Mouse (Mus musculus) small intestine, adult 2 months (tissue): ENCODE data around the gene Alms1. TPM values are rescaled to one million over a fixed set of nuclear protein-coding genes. Genes with fewer than 3 reads are reported as not detected.

Source experiments
- H3K27ac ChIP-seq: fragments of 200-500 bp; 2 replicates; pipeline ENCODE4 v1.5.1; 2012; ENCODE audit warnings: low read depth, low read length, control low read depth, inconsistent platforms; ENCODE audit not compliant: insufficient read depth
- H3K27me3 ChIP-seq: fragments of 200-500 bp; 2 replicates; pipeline ENCODE4 v1.6.1; 2012; ENCODE audit warnings: mild to moderate bottlenecking, moderate library complexity, low read length, inconsistent platforms; ENCODE audit not compliant: control insufficient read depth, insufficient read depth
- H3K36me3 ChIP-seq: fragments of 200-500 bp; 2 replicates; pipeline ENCODE4 v1.6.1; 2012; ENCODE audit warnings: mild to moderate bottlenecking, low read length, control low read depth, inconsistent platforms; ENCODE audit not compliant: control insufficient read depth, insufficient read depth
- H3K4me1 ChIP-seq: fragments of 200-500 bp; 2 replicates; pipeline ENCODE4 v1.6.1; 2012; ENCODE audit warnings: low read length, inconsistent platforms, mixed read lengths; ENCODE audit not compliant: control insufficient read depth, insufficient read depth, insufficient read length
- H3K4me3 ChIP-seq: fragments of 200-500 bp; 2 replicates; pipeline ENCODE4 v1.5.1; 2012; ENCODE audit warnings: low read depth, mild to moderate bottlenecking, control low read depth, inconsistent platforms, low read length, moderate library complexity
- CTCF ChIP-seq: fragments of 200-500 bp; IDR thresholded peaks from 2 replicates; pipeline ENCODE4 v1.5.1; 2012; ENCODE audit warnings: low read depth, mild to moderate bottlenecking, control low read depth, inconsistent platforms, low read length, moderate library complexity, mixed read lengths; ENCODE audit not compliant: insufficient replicate concordance, insufficient read length; ENCODE audit errors: extremely low read depth
- POLR2A ChIP-seq: fragments of 200-500 bp; IDR thresholded peaks from 2 replicates; pipeline ENCODE4 v1.6.1; 2012; ENCODE audit warnings: low read depth, mild to moderate bottlenecking, control low read depth, inconsistent platforms, low read length, moderate library complexity
- WGBS: fragments of 180-500 bp; shearing (Covaris S2); methylation state at CpG from one replicate; pipeline ENCODE4 v1.1.7; 2018; 5-methylcytosine and 5-hydroxymethylcytosine counted together
- polyA plus RNA-seq: library from polyadenylated mRNA; depleted of rRNA; stranded (reverse); fragments of >200 nt; gene quantifications from 2 replicates; pipeline ENCODE4 v1.2.3, GENCODE M21; 2012

Alms1 gene
- polyA plus RNA-seq, 1 experiment, result 0.22 TPM

DNA sequence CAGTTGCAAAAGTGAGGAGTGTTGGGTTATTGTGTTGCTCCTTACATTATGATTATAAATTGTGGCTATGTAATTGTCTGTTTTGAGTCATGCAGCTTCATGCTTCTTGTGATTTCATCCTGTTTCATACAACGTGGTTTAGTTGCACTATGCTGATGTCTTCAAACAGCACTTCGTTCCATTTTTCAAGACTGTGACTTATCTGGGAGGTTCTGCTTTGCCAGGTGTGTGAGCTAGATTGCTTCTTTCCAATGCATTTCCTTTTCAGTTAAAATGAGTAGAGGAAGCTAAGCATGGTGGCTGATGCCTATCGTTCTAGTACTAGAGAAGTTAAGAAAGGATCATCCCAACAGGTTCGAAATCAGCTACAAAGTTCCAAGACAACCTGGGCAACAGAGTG lies 2.7 kb upstream of the Alms1 start:
- Histone ChIP-seq H3K27ac (no peak overlapping the region), H3K4me3 (no peak overlapping the region), H3K36me3 (no peaks in the 10 kb centered on the region), H3K4me1 (no peaks in the 10 kb centered on the region), H3K27me3 (no peaks in the 10 kb centered on the region)
- WGBS, result 84% methylated on average over 4 of the region's 4 CpGs
- TF ChIP-seq CTCF, result no peak
- TF ChIP-seq POLR2A, result no peak

DNA sequence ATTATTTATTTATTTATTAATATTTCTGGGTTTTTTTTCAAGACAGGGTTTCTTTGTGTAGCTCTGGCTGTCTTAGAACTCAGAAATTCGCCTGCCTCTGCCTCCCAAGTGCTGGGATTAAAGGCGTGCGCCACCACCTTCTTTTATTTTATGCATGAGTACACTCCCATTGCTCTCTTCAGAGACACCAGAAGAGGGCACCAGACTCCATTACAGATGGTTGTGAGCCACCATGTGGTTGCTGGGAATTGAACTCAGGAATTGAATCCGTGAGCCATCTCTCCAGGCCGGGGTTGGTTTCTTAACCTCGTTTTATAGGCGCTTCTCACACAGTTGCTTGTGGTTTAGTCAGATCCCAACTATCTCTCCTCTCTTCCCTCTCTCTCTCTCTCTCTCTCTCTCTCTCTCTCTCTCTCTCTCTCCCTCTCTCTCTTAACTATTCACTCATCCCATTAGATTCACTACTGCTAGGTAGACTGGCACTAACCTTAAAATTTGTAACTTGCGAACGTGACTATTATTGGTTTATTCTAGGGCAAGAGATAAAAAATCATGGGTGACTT lies 445 bp upstream of the Alms1 start:
- WGBS, result 53% methylated on average over 9 of the region's 9 CpGs
- Histone ChIP-seq H3K27ac (no peak overlapping the region), H3K36me3 (no peaks in the 10 kb centered on the region), H3K4me1 (no peaks in the 10 kb centered on the region), H3K4me3 (peak overlapping the region; percentile 79), H3K27me3 (no peaks in the 10 kb centered on the region)
- TF ChIP-seq CTCF (peak; percentile 26; the same call in 1 of the 2 replicates), POLR2A (no peak)

DNA sequence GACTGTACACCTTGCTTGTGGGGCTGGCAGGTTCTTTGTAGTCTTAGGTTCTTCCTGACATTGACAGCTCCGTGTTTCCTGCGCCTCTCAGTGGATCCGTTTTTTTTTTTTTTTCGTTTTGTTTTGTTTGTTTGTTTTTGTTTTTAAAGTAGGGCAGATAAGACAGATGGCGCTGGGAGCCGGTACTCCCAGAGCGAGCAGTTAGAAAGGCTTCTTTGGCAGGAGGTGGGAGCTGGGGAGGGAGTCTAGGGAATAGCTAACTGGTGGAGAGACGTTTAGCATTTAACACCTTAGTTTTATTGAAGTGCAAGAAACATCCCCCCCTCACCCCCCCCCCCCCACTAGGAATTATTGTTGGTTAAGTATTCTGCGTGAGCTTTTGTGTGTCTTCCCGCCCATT lies 833 bp downstream of the Alms1 start:
- Histone ChIP-seq H3K4me3 (peak overlapping the region; percentile 79), H3K27ac (no peak overlapping the region), H3K27me3 (no peaks in the 10 kb centered on the region), H3K36me3 (no peaks in the 10 kb centered on the region), H3K4me1 (no peaks in the 10 kb centered on the region)
- WGBS, result under 1% methylated on average over 10 of the region's 10 CpGs
- TF ChIP-seq CTCF, result no peak
- no peak for TF ChIP-seq POLR2A

DNA sequence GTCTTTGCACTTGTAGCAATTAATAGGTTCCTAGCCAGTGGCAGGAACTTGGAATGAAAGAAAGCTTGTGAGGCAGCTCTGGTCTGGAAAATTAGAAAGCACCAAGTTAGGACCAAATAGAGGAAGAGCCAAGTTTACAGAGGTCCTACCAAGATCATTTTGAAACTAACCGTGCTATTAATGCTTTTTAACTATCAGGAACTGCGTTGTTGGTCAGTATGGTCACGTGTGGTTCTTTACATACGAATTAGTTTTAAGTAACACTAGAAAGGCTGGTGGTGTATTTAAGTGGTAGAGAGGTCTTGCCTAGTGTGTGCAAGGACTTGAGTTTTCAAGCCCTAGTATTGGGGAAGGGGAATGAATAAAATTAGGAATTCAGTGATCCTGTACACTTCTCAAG lies 1.2 kb downstream of the Alms1 start:
- Histone ChIP-seq H3K4me3 (no peak overlapping the region), H3K27me3 (no peaks in the 10 kb centered on the region), H3K36me3 (no peaks in the 10 kb centered on the region), H3K4me1 (no peaks in the 10 kb centered on the region), H3K27ac (no peak overlapping the region)
- no peak for TF ChIP-seq CTCF
- no peak for TF ChIP-seq POLR2A
- WGBS, result 10% methylated on average over 4 of the region's 4 CpGs

DNA sequence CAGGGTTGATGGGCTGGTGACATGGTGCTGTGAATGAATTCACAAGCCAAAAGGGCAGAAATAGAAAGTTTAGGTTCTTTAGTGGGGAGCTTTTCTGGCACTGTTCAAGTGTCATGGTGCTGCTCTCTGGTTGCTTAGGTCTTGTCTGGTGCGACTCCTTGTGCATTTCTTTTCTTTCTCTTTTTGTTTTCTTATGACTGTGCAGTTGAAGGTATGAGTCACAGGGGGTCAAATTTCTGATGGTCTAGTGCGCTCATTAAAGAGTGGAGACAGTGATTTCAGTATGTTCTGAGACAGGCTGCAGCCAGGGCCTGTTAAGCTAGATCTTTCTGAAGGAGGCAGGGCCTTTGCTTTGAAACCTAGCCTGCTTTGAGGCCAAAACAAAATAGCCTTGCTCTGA lies 2.8 kb downstream of the Alms1 start:
- H3K27ac ChIP-seq, result no peak overlapping the region
- WGBS, result 85% methylated on average over 2 of the region's 2 CpGs
- H3K27me3 ChIP-seq, result no peaks in the 10 kb centered on the region
- no peaks in the 10 kb centered on the region for H3K4me1 ChIP-seq
- TF ChIP-seq CTCF, result no peak
- H3K4me3 ChIP-seq, result no peak overlapping the region
- H3K36me3 ChIP-seq, result no peaks in the 10 kb centered on the region

DNA sequence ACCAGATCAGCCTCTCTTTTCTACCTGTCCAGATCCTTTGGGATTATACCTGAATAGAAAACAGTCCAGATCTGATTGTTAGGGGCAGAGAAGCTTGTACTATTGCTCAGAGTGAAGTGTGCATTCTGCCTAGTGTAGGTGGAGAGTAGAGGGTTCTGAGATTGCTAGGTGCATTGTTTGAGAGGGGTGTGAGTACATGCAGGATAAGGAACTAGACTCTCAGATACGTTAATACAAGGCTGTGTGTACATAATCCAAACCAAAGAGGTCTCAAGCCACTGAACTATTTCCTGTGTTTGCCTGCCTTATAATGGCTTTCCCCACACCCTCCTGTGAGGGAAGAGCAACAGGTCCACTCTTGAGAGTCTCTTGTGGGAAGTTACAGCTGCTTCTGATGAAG lies 12.0 kb downstream of the Alms1 start:
- TF ChIP-seq POLR2A, result no peak
- TF ChIP-seq CTCF, result no peak
- no peaks in the 10 kb centered on the region for H3K27me3 ChIP-seq
- H3K4me3 ChIP-seq, result no peak overlapping the region
- no peak overlapping the region for H3K27ac ChIP-seq
- no peaks in the 10 kb centered on the region for H3K4me1 ChIP-seq
- H3K36me3 ChIP-seq, result no peaks in the 10 kb centered on the region; the same call in 1 of the 2 replicates
- 15% methylated on average over 1 of the region's 1 CpGs for WGBS

DNA sequence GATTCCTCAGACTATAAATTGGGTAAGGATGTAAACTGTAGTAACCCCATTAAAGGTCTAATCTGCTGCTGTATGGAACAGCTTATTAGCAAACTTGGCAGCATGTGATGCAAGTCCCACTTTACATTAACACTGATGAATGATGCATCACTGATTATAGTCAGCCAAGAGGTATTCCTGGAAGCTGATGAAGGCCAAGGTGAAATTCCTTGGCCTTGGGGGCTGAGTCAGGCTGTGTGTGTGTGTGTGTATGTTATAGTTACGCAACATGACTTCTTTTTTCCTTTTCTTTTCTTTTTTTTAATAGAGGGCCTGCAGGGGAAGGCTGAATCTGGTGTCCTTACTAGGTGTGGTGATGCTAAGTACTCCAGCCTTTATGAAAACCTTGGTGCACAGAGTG lies 23.2 kb downstream of the Alms1 start:
- TF ChIP-seq CTCF (no peak), POLR2A (no peak)
- H3K27me3 ChIP-seq, result no peaks in the 10 kb centered on the region
- WGBS, result 91% methylated on average over 1 of the region's 1 CpGs
- H3K36me3 ChIP-seq, result peaks cover 6% of the 10 kb centered on the region
- no peak overlapping the region for H3K4me3 ChIP-seq
- H3K27ac ChIP-seq, result no peak overlapping the region
- no peaks in the 10 kb centered on the region for H3K4me1 ChIP-seq
